Mouse (Mus musculus) forebrain, embryonic 15.5 days (tissue): Measurements from ENCODE around the gene Insrr. TPM values are rescaled to one million over a fixed set of nuclear protein-coding genes. Genes with fewer than 3 reads are reported as not detected.

Experiments
- ATAC-seq: fragments of 200-750 bp; cut with Nextera tagmentation; replicated peaks from 2 replicates; pipeline ENCODE4 v1.8.0; 2017; ENCODE audit warnings: mild to moderate bottlenecking, moderate TSS enrichment, moderate library complexity
- H3K27ac ChIP-seq: fragments of 300-500 bp; sonication (generic); replicated peaks from 2 replicates; pipeline ENCODE4 v1.5.1; 2015; ENCODE audit warnings: mild to moderate bottlenecking, inconsistent platforms
- H3K27me3 ChIP-seq: fragments of 300-500 bp; sonication (generic); 2 replicates; pipeline ENCODE4 v1.6.1; 2015; ENCODE audit warnings: inconsistent platforms
- H3K36me3 ChIP-seq: fragments of 300-500 bp; sonication (generic); 2 replicates; pipeline ENCODE4 v1.6.1; 2015; ENCODE audit warnings: mild to moderate bottlenecking, inconsistent platforms
- H3K4me1 ChIP-seq: fragments of 300-500 bp; sonication (generic); 2 replicates; pipeline ENCODE4 v1.6.1; 2015; ENCODE audit warnings: inconsistent platforms
- H3K4me2 ChIP-seq: fragments of 300-500 bp; sonication (generic); replicated peaks from 2 replicates; pipeline ENCODE4 v1.6.1; 2015; ENCODE audit warnings: mild to moderate bottlenecking, inconsistent platforms
- H3K4me3 ChIP-seq: fragments of 300-500 bp; sonication (generic); 2 replicates; pipeline ENCODE4 v1.5.1; 2015; ENCODE audit warnings: mild to moderate bottlenecking, inconsistent platforms
- H3K9ac ChIP-seq: fragments of 300-500 bp; sonication (generic); replicated peaks from 2 replicates; pipeline ENCODE4 v1.6.1; 2015; ENCODE audit warnings: mild to moderate bottlenecking, inconsistent platforms
- H3K9me3 ChIP-seq: fragments of 300-500 bp; sonication (generic); 2 replicates; pipeline ENCODE4 v1.6.1; 2016; ENCODE audit warnings: inconsistent platforms
- WGBS: fragments of 180-500 bp; shearing (Covaris S2); methylation state at CpG from one replicate; pipeline ENCODE4 v1.1.7; 2015; ENCODE audit warnings: mixed read lengths; 5-methylcytosine and 5-hydroxymethylcytosine counted together
- polyA plus RNA-seq: library from polyadenylated mRNA; unstranded; fragments of >200 nt; fragmentation: Nextera tagmentation; extraction: Ambion mirVana; gene quantifications from 2 replicates; pipeline ENCODE4 v1.2.1, GENCODE M21; 2015

Gene Insrr
- 0.41 and 0.52 TPM in 2 replicates for polyA plus RNA-seq

DNA sequence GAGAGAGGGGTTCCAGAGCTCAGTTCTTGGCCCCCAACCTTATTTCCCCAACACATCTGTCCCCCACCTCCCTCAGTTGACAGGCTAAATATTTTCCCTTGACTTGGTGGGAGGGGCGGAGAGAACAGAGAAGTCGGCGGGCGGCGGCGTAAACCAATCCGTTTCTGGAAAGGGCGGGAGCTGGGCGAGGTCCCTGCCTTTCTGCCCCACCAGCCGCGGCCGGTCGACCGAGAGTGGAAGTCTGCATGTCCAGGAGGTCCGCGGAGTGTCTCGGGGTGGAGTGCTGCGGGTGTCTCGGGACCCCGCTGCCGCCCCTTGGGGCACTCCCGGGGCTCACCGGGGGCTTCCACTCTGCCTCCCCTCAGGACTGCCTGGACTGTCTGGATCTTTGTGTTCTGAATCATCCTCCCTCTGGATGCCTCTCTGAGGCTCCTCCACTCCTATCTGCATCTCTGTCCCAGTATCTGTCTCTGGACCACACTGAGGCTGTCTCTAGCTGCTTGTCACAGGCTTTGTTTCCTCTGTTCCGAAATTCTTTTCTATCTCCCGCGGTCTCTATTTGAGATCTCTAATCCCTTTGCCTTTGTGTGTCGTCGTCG is at the start of gene Insrr:
Gene Insrr, plus strand, starts transcription at position 216 of the 599 bp plus-strand sequence.
- H3K9ac ChIP-seq = peak within 1 kb of the TSS; percentile 17; the same call in 1 of the 2 replicates
- peak within 1 kb of the TSS; percentile 30 for H3K4me3 ChIP-seq
- H3K27me3 ChIP-seq = peaks cover 77% of the 10 kb centered on the region
- no peaks in the 10 kb centered on the region for H3K9me3 ChIP-seq
- no peak within 1 kb of the TSS for H3K27ac ChIP-seq
- WGBS = under 1% methylated on average over 29 of the region's 29 CpGs
- peak within 1 kb of the TSS; percentile 50 for H3K4me2 ChIP-seq
- H3K4me1 ChIP-seq = peaks cover 19% of the 10 kb centered on the region
- H3K36me3 ChIP-seq = no peaks in the 10 kb centered on the region
- no peak for ATAC-seq

DNA sequence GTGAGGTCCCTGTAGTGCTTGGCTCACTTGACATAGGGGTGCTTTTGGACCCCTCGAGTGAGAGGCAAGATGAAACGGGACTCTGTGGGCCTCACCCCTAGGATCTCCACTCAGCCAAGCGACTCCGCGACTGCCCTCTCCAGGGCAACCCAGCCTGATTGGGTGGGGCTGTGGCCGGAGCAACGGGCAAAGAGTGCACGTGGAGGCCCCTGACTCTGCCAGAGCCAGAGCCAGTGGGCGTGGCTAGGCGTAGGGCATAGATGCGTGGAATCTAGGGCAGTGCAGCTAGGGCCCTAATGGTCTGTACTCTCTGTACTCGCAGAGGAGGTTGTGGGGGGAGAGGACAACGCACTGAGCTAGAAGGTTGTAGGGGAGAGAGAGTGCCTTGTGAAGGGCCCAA is 48.3 kb upstream of the Insrr start, which contains the start of gene Lrrc71:
Gene Lrrc71, minus strand, starts transcription at position 195 of the 400 bp plus-strand sequence.
- Histone ChIP-seq H3K27me3 (no peaks in the 10 kb centered on the region), H3K4me1 (0 out of 2 replicates have a peak, but pooled peaks cover 5% of the 10 kb centered on the region), H3K36me3 (no peaks in the 10 kb centered on the region), H3K9ac (no peak within 1 kb of the TSS), H3K4me2 (no peak within 1 kb of the TSS), H3K9me3 (no peaks in the 10 kb centered on the region), H3K27ac (no peak within 1 kb of the TSS), H3K4me3 (no peak within 1 kb of the TSS)
- ATAC-seq = no peak
- 47% methylated on average over 13 of the region's 13 CpGs for WGBS

DNA sequence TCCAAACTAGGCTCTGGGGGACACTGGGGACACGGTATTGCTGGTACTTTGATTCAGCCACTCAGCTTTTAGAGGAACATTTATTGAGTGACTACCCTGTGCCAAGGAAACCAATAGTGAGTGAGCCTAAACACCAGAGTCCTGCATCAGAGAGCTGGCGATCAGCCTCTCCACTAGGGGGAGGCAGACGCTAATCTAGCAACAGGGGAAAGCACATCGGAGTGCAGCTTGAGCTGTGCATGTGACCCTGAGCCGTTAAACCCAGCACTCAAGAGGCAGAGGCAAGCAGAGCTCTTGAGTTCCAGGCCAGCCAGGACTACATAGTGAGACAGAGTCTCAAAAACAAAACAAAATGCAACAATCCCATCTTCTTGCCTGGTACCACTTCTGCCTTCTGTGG is 47.7 kb upstream of the Insrr start:
- Histone ChIP-seq H3K9ac (no peak overlapping the region), H3K4me3 (no peak overlapping the region), H3K9me3 (no peaks in the 10 kb centered on the region), H3K27me3 (no peaks in the 10 kb centered on the region), H3K27ac (no peak overlapping the region), H3K4me2 (no peak overlapping the region), H3K4me1 (0 out of 2 replicates have a peak, but pooled peaks cover 5% of the 10 kb centered on the region), H3K36me3 (no peaks in the 10 kb centered on the region)
- ATAC-seq = no peak
- WGBS = 16% methylated on average over 5 of the region's 5 CpGs

DNA sequence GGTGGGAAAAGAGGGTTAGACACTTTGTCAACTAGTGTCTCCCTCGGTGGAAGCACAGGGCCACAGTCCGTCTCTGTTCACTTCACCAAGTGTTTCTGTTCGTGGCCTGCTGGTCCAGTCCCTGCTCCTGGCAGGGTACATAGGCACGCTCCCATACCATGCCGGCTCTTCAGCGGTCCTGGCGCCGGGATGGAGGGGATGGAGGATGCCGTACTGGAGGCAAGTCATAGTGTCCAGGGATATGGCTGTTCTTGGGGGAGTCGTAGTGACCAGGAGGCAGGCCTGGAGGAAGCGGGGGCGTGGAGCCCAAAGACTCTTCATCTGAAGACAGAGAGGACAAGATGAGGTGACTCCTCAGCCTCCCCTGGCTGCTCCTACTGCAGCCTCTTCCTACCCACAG is 46.8 kb upstream of the Insrr start:
- H3K9ac ChIP-seq = no peak overlapping the region
- 0 out of 2 replicates have a peak, but pooled peaks cover 5% of the 10 kb centered on the region for H3K4me1 ChIP-seq
- no peaks in the 10 kb centered on the region for H3K36me3 ChIP-seq
- no peak for ATAC-seq
- H3K9me3 ChIP-seq = no peaks in the 10 kb centered on the region
- H3K4me2 ChIP-seq = no peak overlapping the region
- 92% methylated on average over 12 of the region's 12 CpGs for WGBS
- no peaks in the 10 kb centered on the region for H3K27me3 ChIP-seq
- no peak overlapping the region for H3K27ac ChIP-seq
- H3K4me3 ChIP-seq = no peak overlapping the region

DNA sequence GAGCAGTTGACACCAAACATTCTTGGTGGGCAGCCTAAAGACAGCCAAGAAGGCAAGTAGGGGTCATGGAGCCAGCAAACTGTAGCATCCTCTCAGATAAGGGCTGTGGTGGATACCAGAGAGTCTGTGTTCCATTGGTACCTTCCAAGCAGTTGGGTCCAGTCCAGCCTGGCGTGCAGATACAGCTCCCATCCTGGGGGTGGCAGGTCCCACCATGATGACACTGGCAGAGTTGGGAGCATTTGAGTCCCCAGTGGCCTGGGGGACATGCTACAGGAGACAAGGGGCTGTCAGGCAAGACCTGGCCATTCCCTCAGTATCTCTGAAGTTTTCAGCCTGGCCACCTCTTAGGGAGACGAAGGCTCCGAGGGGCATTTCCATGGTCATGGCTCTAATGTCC is 44.2 kb upstream of the Insrr start:
- H3K27me3 ChIP-seq = no peaks in the 10 kb centered on the region
- ATAC-seq = no peak
- no peak overlapping the region for H3K27ac ChIP-seq
- no peak overlapping the region for H3K9ac ChIP-seq
- H3K9me3 ChIP-seq = no peaks in the 10 kb centered on the region
- H3K4me1 ChIP-seq = peaks cover 8% of the 10 kb centered on the region
- no peak overlapping the region for H3K4me3 ChIP-seq
- H3K36me3 ChIP-seq = no peaks in the 10 kb centered on the region
- 87% methylated on average over 3 of the region's 3 CpGs for WGBS
- no peak overlapping the region for H3K4me2 ChIP-seq

DNA sequence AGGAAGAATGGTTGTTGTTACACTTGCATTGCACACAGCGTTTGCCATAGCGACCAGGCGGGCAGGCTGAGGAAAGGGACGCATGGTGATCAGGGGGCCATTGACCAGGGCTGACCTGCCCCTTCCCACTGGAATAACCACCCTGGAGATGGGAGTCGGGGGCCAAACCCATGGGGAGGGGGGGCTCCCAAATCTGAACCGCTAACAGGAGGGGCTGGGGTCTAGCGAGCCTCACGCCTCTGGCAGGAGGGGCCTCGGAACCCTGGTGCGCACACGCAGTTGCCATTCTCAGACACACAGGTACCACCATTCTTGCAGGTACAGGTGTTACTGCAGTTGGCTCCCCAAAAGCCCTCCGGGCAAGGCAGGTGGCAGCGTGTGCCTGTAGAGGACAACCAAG is 42.9 kb upstream of the Insrr start:
- WGBS = 78% methylated on average over 13 of the region's 13 CpGs
- no peak overlapping the region for H3K4me2 ChIP-seq
- no peak overlapping the region for H3K4me3 ChIP-seq
- H3K4me1 ChIP-seq = peaks cover 8% of the 10 kb centered on the region
- H3K9me3 ChIP-seq = no peaks in the 10 kb centered on the region
- no peaks in the 10 kb centered on the region for H3K36me3 ChIP-seq
- H3K27me3 ChIP-seq = no peaks in the 10 kb centered on the region
- no peak overlapping the region for H3K9ac ChIP-seq
- no peak for ATAC-seq
- no peak overlapping the region for H3K27ac ChIP-seq

DNA sequence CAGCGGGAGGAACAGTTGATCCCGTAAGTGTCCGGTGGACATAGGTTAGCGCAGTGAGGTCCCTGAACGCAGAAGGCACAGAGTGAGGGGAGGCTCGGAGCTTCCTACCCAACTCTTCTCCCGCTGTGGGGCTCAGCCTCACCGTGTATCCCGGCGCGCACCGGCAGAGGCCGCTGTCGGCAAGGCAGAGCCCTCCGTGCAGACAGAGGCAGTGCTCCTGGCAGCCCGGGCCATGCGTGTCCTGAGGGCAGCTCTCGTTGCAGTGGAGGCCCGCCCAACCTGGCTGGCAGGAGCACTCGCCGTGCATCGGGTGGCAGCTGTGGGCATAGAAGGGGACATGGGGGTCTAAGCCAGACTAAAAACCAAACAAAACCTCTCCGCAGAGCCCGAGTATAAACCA is 40.8 kb upstream of the Insrr start:
- H3K9me3 ChIP-seq = no peaks in the 10 kb centered on the region
- peak; percentile 92 for ATAC-seq
- H3K9ac ChIP-seq = peak overlapping the region; percentile 44
- peaks cover 8% of the 10 kb centered on the region for H3K4me1 ChIP-seq
- no peaks in the 10 kb centered on the region for H3K27me3 ChIP-seq
- peak overlapping the region; percentile 31 for H3K4me3 ChIP-seq
- peak overlapping the region; percentile 52 for H3K4me2 ChIP-seq
- H3K36me3 ChIP-seq = no peaks in the 10 kb centered on the region
- WGBS = 2% methylated on average over 24 of the region's 24 CpGs
- H3K27ac ChIP-seq = no peak overlapping the region

DNA sequence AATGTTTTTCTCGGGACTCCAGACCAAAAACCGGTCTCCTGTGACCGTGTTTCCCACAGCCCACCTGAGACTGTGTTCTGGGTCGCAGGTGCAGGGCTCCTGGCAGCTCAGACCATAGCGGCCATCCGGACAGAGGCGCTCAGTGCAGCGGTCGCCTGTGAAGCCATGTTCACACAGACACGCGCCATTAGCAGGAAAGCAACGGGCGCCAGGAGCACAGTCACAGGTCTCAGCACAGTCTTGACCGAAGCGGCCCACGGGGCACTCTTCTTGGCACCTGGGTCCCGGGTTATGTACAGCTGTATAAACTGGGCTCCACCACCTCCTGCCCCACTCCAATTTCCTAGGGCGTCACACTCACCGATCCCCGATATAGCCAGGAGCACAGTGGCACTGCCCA is 40.3 kb upstream of the Insrr start:
- H3K4me2 ChIP-seq = peak overlapping the region; percentile 52
- WGBS = 56% methylated on average over 20 of the region's 20 CpGs
- peak overlapping the region; percentile 44; the same call in 1 of the 2 replicates for H3K9ac ChIP-seq
- H3K27ac ChIP-seq = no peak overlapping the region
- ATAC-seq = peak; percentile 33; the same call in 1 of the 2 replicates
- H3K36me3 ChIP-seq = no peaks in the 10 kb centered on the region
- H3K4me1 ChIP-seq = peaks cover 8% of the 10 kb centered on the region
- no peaks in the 10 kb centered on the region for H3K9me3 ChIP-seq
- H3K27me3 ChIP-seq = no peaks in the 10 kb centered on the region
- H3K4me3 ChIP-seq = peak overlapping the region; percentile 31; the same call in 1 of the 2 replicates

DNA sequence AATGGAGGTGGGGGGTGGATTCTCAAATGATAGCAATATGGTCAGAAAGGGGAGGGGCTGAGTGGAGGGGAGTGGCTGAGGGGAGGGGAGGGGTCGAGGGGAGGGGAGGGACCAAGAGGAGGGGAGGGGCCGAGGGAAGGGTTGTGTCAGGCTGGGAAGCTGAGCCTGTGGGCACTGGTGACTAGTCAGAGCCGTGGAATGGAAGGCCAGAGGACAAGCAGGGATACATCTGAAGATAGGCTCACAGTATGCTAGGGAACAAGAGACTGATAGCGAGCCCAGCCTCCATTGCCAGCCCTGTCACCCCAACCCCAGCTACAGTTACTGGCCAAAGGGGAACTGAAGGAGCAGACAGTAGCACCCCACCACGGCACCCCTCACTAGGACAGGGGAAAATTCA is 38.1 kb upstream of the Insrr start:
- no peak for ATAC-seq
- Histone ChIP-seq H3K27me3 (no peaks in the 10 kb centered on the region), H3K36me3 (no peaks in the 10 kb centered on the region), H3K4me2 (no peak overlapping the region), H3K4me3 (no peak overlapping the region), H3K9me3 (no peaks in the 10 kb centered on the region), H3K9ac (no peak overlapping the region), H3K4me1 (peaks cover 11% of the 10 kb centered on the region), H3K27ac (no peak overlapping the region)
- 40% methylated on average over 5 of the region's 5 CpGs for WGBS

DNA sequence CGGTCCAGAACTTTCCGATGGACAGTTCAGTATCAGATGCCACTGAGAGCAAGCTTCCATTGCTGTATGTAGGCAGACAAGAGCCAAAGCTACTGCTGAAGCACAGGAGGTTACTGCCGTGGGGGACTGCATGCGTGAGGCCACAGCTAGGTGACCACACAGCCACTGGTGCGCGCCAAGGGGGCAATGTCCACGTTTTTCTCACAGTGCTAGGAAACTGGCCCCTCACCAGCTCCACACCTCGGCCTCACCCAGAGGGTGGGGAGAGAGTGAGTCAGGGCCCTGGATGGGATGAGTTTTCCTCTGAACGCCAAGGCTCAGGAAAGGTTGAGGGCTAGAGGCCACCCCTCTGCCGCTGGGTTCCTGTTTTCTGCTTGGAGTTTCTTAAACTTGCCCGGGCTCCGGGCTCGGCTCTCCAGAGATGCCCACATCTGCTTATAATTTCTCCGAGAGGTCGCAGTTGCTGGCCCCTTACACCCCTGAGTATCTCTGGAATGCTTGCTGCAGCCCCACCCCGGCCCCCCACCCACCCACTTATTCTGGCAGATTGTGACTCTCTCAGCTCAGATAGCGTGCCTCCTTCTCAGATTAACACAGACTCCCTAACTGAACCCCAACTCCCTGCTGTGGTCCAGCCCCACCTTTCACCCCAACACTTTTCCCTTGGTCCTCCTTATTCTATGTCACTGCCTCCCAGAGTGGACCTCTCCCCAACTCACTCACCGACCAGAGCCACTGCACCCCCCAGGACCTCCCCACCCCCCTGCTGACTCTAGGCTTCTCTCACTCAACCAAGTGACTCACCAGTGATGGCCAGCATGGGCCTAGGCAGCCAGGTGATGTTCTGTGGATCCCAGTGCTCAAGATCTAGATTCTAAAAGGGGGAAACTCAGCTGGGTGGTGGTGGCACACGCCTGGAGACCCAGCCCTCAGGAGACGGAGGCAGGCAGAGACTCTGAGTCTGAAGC is 35.1 kb upstream of the Insrr start:
- no peak for ATAC-seq
- no peaks in the 10 kb centered on the region for H3K9me3 ChIP-seq
- no peak overlapping the region for H3K4me2 ChIP-seq
- H3K9ac ChIP-seq = no peak overlapping the region
- 77% methylated on average over 20 of the region's 20 CpGs for WGBS
- no peak overlapping the region for H3K4me3 ChIP-seq
- no peaks in the 10 kb centered on the region for H3K36me3 ChIP-seq
- no peak overlapping the region for H3K27ac ChIP-seq
- H3K4me1 ChIP-seq = peaks cover 5% of the 10 kb centered on the region; the same call in 1 of the 2 replicates
- H3K27me3 ChIP-seq = no peaks in the 10 kb centered on the region

DNA sequence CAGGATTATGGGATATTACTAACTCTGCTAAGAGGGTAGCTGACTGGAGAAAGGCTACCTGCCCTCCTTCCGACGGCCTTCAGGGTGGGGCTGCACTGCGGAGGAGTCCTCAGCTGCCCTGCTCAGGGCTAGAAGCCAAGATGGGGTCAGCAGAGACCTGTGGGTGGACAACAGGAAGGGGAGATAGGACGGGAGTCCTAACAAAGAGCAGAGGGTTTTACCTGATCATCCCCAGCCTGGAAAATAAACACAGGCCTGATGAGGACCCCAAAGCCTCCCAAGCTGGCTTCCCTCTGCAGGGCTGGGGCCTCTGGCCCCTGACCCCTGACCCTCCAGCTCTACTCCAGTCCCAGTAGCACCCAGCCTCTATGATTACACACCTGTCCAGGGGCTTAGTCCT is 33.5 kb upstream of the Insrr start:
- Histone ChIP-seq H3K4me2 (no peak overlapping the region), H3K27me3 (peaks cover 7% of the 10 kb centered on the region; the same call in 1 of the 2 replicates), H3K4me3 (no peak overlapping the region), H3K9ac (no peak overlapping the region), H3K27ac (no peak overlapping the region), H3K36me3 (no peaks in the 10 kb centered on the region), H3K4me1 (peaks cover 5% of the 10 kb centered on the region; the same call in 1 of the 2 replicates), H3K9me3 (no peaks in the 10 kb centered on the region)
- 63% methylated on average over 4 of the region's 4 CpGs for WGBS
- no peak for ATAC-seq

DNA sequence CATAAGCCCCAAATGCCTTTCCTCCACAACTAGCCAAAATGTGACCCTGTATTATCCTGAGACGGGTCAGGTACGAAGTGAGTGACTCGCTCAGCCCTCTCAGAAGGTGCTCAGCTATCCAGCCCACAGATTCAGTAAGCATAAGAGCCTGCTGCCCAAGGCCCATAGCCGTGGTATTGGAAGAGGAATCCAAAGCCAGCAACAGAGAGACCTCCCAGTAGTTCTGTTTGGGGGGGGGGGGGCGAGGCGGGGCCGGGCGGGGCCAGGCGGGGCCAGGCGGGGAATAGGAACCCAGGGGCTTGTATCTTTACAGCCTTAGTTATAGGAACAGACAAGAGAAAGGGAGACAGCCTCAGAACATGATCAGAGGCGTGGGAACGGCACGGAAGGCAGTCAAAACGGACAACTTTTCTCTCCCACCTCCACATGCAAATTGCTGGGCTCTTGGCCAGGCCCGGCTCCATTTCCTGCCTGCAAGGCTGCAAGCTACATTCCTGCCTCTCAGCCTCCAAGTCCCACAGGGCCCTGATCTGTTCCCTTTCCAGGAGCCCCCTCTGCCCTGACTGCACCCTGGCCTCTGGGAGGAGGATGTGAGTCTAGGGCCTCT is 33.0 kb upstream of the Insrr start:
- H3K27ac ChIP-seq = no peak overlapping the region
- peak overlapping the region; percentile 25 for H3K4me2 ChIP-seq
- peaks cover 7% of the 10 kb centered on the region; the same call in 1 of the 2 replicates for H3K27me3 ChIP-seq
- H3K4me1 ChIP-seq = peaks cover 6% of the 10 kb centered on the region
- H3K9me3 ChIP-seq = no peaks in the 10 kb centered on the region
- ATAC-seq = no peak
- no peak overlapping the region for H3K9ac ChIP-seq
- H3K4me3 ChIP-seq = no peak overlapping the region; the same call in 1 of the 2 replicates
- H3K36me3 ChIP-seq = no peaks in the 10 kb centered on the region
- WGBS = 30% methylated on average over 9 of the region's 15 CpGs
